Mouse (Mus musculus) thymus, postnatal 4 days (tissue): ENCODE measurements around the gene Dnaja4.
A peak's percentile ranks its signal among the peaks of the same experiment; 100 is the strongest.

ENCODE experiments used
- DNase-seq: peaks from one replicate; pipeline ENCODE4 v3.0.0; 2021

Gene Dnaja4

DNA sequence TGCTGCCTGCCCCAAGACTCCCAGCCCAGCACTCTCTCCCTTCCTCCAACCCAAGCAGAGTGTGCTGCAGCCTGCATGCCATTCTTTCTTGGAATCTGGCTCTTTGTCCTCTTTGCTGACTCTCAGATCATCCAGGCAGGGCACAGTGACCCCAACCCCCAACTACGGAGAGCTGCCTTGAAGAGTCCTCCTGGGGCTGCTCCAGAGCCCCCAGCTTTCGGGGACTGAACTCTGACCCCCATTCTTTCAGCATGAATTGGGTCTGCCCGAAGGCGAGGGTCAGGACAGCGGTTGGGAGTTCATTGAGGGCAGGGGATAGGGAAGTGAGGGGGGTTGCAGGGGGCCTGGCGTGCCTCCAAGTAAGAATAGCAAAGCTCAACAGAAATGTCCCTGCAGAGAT, 60.9 kb downstream of the Dnaja4 start:
- DNase-seq, result no peak

DNA sequence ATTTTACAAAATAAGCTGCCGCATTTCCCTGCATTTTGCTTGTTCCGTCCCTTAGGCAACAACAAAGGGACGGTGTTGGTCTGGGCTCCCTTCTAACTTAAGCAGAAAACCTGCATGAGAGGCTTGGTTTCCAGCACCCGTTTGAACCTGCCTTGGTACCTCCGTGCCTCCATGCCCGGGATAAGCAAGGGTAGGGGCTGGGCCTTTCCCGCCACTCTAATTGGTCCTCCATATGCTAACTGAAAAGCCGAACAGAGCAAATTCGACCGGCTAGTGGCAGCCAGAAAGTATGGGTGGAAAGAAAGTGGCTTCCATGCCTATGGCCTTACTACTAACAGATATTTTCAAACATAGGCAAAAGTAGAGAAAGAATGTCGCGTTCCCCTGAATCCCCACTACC, 65.4 kb downstream of the Dnaja4 start:
- DNase-seq, result no peak

GRCm38 (mm10) chr9:54764561-54765217, 66.0 kb downstream of the Dnaja4 start, which contains the start of gene Crabp1:
Gene Crabp1 (plus strand): TSS chr9:54764748.
- DNase-seq, result peak; percentile 34

DNA sequence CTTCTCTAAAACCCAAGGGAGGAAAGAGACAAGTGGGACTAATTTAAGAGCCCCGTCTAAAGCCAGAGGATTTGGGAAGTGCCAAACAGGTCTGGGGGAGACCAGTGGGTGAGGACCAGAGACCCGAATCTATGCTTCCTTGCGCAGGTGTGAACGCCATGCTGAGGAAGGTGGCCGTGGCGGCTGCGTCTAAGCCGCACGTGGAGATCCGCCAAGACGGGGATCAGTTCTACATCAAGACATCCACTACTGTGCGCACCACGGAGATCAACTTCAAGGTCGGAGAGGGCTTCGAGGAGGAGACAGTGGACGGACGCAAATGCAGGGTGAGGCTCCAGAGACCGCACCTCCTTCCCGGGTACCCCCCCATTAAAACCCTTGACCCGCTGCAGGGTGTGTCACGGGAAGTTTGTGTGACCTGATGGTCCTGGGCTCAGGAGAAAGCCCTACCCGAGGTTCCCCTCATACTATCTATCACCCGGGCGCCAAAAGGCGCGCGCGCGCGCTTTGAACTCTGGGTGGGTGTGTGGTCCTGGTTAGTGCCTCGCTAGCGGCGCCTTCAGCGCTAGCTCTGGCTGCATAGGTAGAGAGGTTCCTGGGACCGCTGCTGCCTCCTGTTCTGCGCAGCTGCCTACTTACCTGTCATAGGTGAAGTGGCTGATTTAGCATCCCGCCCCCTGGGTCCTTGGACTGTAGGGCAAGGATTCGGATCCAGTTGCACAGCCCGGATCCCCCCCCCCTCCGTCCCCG, 66.8 kb downstream of the Dnaja4 start:
- peak; percentile 20 for DNase-seq
